Mouse (Mus musculus): ENCODE measurements around the gene Cdk5rap2.
A peak's percentile ranks its signal among the peaks of the same experiment; 100 is the strongest.

The Cdk5rap2 gene

DNA sequence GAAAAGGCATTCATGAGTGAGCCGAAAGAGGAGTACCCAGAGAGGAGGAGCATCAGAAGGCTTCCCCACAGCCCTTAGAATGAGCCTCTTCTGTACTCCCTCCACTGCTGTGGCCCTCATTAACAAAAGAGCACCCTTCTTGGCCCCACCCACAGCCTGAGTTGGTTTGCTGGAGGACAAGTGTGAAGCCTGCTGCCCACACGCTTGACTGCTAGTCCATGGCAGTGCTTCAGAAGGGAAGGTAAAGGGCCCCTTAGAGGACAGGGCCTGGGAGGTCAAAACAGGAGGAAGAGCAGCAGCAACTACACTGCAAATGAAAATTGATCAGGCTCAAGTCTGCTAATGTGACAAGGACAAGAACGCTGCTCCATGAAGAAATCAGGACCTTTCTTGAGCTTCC is 56.6 kb downstream of the Cdk5rap2 start:
- no peak for DNase-seq (ENCODE audit: low read depth)

DNA sequence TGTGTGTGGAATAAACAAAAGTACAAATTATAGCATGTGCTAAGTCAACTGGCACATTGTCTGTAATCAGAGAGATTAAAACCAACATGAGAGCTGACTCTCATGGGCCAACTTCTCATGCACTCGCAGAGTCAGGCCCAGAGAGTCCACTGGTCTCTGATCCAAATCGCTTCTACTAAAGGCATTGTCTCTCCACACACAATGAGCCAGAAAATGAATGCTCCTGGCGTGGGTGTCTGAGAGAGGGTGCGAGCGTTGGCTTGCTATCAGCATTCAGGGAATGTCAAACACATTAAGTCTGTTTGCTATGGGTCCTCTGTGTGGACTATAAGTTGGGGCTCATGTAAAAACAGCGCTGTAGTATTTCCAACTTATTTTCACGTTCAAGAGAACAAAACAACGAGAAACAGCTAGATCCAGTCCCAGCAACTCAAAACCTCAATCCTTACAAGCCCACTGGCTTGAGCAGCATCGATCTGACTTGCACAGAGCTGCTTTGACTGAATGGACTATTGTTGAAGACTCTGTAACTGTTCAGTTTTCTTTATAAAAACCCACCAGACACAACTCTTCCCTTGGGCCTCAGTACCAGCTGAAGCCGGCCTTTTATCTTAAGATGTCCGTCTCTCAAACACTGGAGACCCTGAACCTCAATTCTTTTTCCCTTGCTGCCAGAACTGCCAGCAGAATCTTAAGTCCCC is 74.6 kb downstream of the Cdk5rap2 start:
- DNase-seq (ENCODE audit: low read depth), result no peak

DNA sequence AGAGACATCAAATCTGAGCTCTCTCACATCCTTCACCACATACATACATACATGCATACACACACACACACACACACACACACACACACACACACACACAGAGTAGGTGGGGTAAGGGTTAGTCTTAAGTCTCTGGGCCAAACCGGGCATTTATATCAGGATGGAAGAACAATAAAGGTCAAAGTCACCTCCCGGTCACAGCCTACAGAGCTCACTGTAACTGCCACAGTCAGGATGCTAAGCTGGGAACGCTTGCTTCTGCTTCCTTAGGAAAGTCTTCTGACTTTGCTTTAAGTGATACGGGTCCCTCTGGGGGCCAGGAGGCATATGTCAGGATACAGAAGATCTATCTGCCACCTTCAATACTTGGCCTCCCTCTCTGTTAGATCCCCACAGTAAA is 75.2 kb downstream of the Cdk5rap2 start:
- DNase-seq (ENCODE audit: low read depth), result no peak

DNA sequence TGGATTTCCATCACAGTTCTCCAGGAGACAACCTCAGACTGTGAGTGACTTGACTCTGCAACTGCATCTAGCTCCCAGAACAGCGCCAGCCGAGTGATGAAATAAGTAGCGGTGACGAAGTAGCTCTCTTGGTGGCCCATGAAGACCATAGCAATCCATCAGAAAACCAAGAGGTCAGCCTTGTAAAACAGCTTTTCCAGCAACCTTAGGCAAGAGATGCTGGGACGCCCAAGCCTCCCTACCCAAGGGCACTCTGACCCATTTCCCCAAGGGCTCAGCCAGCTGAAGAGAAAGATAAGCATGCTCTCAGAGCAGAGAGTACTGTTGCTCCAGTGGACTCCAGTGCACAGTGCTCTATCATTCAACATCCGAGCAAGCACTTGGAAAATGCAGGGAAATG is 77.3 kb downstream of the Cdk5rap2 start:
- DNase-seq (ENCODE audit: low read depth), result no peak

DNA sequence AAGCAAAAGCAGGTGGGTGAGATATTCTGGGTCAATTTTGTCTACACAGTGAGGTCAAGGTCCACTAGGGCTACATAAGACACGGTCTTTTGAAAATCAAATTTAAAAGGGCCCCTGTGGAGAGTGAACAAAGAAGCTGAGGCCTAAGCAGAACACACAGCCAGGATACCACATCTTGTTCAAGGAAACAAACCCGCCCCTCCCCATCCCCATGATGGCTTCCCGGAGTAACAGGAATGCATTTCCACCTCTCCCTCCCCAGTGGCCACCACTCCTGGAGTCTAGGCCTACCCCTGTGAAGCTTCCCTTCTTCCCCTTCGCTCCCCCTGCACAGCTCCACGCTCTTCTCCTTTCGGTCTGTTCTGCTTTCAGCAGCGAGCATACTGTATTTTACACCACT is 77.7 kb downstream of the Cdk5rap2 start:
- DNase-seq (ENCODE audit: low read depth), result no peak

DNA sequence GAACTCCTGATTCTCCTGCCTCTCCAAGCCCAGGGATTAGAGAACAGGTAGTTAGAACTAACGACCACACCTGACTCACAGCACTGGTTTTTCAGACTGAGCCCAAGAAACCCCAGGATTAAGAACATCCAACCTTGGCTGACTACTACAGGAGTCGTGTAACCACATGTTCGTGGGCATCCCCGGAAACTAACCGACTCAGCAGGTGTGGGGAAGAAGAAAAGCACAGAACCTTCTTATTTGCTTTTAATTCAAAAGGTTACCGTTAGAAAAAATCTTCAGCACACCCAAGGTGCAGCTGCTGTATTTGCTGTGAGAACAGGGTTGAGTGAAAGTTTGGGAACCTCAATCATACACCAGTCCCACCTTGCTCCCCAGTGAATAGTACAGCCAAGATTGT is 79.1 kb downstream of the Cdk5rap2 start:
- no peak for DNase-seq (ENCODE audit: low read depth)

DNA sequence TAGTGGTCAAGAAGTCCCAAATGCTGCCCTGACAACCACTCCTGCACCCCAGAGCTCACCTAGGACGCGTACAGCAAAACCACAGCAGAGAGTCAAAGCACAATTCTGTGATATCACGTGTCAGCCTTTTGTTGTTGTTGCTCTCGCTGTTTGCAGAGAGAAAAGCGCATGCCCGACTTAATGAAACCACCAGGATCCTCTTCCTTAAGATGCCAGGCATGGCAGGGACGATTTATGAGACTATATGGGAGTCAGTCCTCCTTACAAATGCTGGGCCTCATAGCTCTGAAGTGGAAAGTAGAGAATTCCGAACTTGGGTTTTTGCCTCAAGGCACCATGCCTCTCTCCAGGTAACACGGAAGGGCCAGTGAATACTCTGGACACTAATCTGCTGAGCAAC is 82.2 kb downstream of the Cdk5rap2 start:
- no peak for DNase-seq (ENCODE audit: low read depth)

DNA sequence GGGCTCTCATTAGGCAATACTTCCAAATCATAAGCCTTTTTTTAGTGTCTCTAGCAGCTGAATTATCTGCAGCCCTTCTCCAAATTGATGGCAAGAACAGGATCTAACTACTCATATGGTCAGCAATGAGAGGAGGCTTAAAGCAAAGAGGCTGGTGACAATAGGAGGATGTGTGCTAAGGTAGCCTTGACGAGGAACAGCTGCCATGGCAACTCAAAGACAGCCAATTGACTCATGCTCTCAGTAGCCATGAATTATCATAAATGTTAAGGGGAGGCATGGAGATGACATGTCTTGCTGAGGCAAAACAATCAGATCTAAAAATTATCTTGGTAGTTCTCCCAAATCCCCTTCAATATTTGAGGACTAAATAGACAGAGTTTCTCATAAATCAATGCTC is 82.8 kb downstream of the Cdk5rap2 start:
- no peak for DNase-seq (ENCODE audit: low read depth)

DNA sequence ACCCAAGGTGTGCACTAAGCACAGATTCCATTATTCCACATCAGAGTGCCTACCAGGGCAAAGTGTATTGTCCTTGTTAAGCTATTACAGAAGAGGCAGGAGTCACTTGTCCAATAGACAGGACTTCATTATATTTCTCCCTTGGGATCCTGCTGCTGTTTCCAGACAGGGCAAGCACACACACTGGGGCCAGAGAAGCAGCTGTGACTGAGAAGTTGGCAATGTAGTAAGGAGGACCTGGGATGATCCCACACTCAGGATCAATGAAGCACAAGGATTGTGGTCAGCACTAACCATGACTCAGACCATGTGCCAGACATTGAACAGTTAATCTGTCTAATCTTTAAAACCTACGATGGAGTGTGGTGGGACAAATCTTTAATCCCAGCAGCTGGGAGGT is 88.7 kb downstream of the Cdk5rap2 start:
- DNase-seq (ENCODE audit: low read depth), result peak; percentile 31

DNA sequence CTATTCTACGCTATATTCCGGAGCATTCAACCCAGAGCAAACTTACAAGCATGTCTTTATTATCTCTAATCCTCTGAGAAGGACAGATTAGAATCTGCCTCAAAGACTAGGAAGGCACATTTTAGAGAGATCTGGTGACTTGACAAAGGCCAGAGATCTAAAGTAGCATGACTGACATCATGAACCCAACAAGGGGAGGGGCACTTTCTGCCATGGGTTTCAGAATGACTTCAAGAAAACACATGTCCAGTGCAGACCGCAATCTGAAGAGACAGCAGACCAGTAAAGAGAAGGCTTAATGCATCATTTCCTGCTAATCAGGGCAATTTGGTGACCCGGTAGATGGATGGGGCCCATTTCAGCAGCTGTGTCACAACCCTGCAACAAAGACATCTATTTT is 98.1 kb downstream of the Cdk5rap2 start:
- DNase-seq (ENCODE audit: low read depth), result no peak

DNA sequence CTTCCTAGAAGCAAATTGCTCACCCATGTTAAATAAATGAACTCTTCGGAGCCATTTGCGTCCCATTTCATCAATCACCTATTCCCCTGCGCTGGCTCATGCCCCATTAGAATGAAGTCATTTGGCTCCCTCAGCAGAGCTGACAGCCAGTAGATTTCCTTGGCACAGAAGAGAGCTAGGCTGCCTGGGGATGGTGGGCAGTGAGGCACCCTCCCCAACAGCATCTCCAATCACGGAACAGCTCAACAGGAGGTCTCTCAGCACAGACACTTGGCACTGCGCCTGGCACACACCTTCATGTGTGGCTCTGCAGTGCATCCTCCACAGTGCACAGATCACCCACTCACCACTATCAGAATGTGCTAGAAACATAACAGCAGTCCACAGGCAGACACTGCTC is 98.7 kb downstream of the Cdk5rap2 start:
- DNase-seq (ENCODE audit: low read depth), result peak; percentile 88

DNA sequence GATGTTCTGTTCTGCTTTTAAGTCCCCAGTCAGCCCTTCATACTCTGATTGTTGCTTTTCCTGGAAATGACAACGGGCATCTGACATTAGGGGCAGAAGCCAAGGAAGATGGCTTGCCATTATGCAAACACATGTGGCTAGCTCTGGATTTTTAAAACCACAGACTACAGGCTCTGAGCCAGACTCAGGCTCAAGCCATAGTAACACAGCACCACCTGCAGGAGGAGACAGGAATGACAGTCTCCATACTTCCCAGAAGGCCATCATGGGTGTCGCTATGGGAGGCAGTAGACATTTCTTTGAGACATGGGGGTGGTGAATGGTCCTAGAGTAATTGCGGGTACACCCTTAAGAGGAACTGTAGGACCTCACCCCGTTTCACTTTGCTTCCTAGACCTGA is 103.0 kb downstream of the Cdk5rap2 start:
- peak; percentile 90 for DNase-seq (ENCODE audit: low read depth)

DNA sequence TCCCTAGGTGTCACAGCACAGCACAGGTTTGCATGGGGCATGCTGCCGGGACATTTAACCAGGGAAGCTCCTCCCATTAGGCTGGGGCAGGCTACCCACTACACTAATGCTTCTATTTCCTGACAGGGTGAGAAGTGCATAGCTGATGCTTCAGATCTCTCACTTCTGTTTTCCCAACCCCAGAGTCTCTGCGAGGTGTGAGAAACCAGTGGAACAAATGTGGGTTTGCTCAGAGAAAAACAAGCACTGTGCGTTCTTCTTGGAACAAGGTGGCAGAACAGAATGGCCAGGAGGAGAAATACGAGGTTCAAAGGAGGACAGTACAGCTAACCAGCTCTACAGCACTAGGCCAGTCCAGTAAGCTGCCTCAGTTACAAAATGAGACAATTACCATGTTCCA is 106.4 kb downstream of the Cdk5rap2 start:
- DNase-seq (ENCODE audit: low read depth), result no peak

DNA sequence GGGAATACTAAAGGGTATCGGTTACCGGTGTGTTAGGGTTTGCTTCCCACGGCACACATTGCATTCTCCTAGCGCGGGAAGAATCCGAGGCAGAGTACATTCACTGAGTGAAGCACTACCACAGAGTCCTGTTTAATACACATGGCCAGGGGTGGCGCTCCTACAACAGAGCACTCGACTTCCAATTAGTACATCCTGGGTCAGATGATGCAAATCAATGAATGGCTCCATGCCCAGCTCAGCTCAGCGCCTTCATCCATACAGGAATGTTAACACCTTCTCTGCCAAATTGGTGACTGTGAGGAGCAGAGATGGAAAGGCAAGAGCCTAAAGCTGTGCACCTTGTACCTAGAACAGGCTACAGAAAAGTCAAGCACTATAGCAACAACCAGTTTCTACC is 109.1 kb downstream of the Cdk5rap2 start:
- DNase-seq (ENCODE audit: low read depth), result peak; percentile 30

DNA sequence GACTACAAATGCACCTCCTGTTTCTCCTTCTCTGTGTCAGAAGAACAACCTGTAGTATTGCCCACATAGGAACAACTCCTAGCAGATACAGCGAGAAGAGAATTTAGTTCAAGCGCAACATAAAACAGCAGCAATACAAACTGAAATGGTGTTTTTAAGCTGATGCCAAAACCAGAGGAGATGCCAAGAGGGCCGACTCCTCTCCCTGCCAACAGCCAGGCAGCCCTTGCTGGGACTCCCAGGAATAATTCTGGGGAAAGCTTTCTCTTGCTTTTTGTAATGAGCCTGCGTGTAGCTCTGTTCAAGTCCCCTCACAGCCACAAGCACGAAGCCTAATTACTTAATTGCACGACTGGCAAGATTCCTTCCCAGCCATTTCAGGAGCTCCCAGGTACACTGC is 120.9 kb downstream of the Cdk5rap2 start:
- DNase-seq (ENCODE audit: low read depth), result no peak

DNA sequence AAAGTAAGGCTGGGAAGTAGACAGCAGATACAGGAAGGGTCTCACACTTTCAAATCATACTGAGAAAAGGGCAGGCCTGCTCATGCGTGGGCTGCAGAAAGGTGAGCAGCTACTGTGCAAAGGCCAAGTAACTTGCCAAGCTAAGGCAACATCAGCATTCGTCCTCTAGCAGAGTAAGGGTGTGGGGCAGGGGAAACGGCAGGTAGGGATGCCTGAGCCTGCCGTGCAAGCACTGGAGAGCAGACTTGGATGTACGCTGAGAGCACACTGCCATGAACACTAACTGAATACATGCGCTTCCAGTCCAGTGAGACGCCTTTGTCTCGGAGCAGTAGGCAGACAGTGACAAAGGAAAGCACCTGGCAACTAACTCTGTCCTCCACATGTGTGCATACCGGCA is 127.1 kb downstream of the Cdk5rap2 start:
- DNase-seq (ENCODE audit: low read depth), result no peak

DNA sequence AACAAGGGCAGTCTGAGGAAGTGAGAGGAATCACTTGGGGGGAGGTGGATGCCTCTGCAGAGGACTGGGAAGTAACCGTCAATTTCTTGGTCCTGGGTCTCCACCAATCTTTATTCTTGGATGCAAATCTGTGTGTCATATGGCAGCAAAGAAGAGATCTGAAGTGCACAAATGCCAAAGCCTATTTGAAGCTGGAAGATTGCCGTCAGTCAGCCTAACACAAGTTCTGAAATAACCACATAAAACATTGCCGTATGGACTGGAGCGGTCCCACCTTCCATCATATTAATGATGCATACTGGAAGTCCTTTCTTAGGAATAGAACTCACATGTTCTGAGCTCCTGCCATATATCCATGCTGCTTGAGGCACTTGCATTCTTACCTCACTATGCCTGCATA is 131.4 kb downstream of the Cdk5rap2 start:
- DNase-seq (ENCODE audit: low read depth), result no peak

DNA sequence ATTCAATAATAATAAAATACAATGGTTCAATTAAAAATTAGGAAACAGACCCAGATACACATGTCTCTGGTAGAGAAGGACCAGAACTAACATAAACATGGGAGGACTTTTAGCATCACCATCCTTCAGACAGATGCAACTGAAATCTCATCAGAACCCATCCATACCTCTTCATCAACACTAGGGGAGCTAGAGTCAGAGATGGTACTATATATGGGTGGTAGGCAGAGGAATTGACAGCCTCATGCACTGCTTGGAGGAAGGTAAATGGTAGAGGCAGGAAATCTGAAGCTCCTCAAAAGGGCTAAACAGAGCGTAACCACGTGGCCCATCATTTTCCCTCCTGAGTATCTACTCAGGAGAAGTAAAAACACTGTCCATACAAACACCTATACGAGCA is 132.2 kb downstream of the Cdk5rap2 start:
- DNase-seq (ENCODE audit: low read depth), result no peak

DNA sequence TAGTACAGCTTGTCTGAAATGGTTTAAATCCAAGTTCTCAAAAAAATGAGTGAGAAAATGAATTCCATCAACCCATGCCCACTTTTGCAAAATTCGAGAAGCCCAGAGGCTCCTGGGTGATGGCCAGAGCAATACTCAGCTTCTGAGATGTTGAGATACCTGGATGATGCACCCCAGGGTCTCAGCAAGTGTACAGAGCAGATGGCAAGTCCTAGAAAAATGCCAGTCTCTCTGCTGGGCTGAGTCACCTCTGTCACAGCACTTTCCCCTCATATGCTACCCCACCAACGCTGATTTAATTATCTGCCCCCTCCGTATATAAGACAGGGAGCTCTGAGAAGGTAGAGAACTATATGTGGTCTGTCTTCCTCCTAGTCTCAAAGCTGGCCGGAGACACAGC is 137.3 kb downstream of the Cdk5rap2 start:
- no peak for DNase-seq (ENCODE audit: low read depth)

DNA sequence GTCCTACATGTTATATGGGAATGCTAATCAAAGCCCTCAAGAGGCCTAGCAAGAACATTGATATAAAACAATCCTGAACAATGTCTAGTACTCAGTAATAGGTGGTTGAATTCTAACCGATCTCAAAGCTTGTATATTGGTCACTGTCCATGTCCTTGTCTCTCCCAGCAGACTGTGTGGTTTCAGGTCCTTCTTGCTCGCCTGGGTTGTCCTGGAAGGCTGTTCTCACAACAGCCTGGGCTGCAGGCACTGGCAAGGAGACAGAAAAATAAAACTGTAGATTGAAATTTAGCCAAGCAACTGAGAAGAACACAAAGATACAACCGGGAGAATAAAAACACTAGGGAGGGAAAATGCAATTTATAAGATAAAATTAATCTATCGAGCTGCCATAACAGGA is 137.7 kb downstream of the Cdk5rap2 start:
- DNase-seq (ENCODE audit: low read depth), result no peak

DNA sequence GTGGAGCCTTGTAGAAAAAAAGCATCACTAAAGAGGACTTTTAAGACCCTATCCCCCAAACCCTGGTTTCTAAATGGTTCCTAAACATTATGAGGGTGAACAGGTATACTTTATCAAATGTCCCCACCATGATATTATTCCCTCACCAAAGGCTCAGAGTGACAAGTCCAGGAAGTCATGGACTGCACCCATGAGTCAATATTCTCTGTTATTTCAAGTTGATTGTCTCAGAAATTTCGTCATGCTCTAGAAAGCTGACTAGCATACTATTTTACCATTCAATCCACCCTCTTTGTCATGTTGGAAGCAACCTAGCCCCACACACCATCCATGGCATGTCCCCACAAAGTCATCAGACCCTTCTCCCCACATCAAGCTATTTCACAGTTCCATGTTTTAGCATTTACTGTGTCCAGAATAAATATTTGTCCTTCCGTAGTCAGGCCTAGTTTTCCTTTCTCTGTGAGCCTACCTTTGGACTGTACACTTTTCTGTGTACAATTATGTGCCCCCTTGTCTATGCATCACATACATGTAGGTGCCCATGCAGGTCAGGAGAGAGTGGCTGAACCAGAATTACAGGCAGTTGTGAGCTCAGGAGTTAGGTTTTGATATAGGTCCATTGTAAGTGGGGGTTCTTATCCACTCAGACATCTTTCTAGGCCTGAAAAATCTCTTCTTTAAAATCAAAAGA is 142.9 kb downstream of the Cdk5rap2 start:
- DNase-seq (ENCODE audit: low read depth), result no peak

DNA sequence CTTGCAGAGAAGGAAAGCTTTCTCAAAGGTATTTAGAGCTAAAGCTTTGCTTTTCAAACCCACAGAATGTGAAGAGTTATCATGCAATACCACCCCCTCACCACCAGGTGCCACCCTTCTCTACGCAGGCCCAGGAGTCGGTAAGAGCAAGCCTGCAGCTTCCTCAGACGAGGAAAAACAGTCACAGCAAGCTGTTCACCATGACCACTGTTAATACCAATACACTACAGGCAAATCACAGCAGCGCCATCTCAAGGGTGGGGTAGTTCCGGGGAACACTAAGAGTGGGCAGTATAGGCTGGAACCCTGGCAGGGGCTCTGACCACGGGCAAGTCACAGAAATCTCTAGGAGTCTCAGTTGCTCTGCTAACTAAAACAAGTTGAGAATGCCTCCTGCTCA is 145.0 kb downstream of the Cdk5rap2 start:
- peak; percentile 73 for DNase-seq (ENCODE audit: low read depth)

DNA sequence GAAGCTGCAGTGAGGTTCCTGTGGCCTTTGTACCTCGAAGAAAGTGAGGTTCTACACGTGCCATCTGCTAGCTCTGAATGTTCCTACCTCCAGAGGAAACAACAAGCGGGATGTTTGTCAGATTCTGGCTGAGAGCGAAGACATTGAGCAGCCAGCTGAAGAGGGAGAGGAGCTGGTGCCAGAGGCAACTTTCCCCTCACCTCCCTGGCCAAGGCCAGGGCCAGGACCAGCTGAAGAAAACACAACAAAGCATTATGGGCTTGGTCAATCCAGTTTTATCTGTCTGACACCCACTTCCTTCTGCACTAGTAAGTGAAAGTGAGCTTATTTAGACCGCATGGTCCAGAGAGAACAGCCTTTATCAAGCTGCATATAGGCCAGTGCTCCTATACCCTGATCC is 147.4 kb downstream of the Cdk5rap2 start:
- DNase-seq (ENCODE audit: low read depth), result no peak

DNA sequence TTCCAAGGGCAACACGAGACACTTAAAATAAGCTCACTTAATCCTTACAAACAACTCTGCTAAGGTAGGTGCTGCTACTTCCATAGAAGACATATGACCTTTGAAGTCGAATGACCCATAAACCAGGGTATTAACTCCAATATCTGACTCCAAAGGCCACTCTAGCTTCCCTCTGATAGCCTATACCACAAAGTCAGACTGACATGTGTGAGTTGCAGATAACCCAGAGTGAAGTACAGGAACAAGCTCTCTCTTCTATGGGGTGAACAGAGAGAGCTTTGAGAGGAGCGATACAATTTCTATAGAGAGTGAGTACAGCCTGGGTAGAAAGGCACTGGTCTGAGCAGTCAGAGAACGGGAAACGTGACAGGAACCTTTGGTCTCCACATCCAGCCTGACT is 148.9 kb downstream of the Cdk5rap2 start:
- no peak for DNase-seq (ENCODE audit: low read depth)
